Mouse (Mus musculus) monocyte, adult 5-6 weeks (primary cell): Measurements from ENCODE around the gene Khdc3. TPM values are rescaled to one million over a fixed set of nuclear protein-coding genes. Genes with fewer than 3 reads are reported as not detected.
"Not testable (repeated sequence)": the region's sequence is repeated elsewhere in the genome, so short reads cannot be mapped to it uniquely, and the experiment has no call there.

Experiments
- ATAC-seq: fragments of 153-309, 156-312 bp; replicated peaks from 2 replicates; pipeline ENCODE4 v1.8.0; 2017; ENCODE audit warnings: mild to moderate bottlenecking; ENCODE audit not compliant: low TSS enrichment, insufficient number of reproducible peaks, severe bottlenecking, poor library complexity, low FRiP score
- total RNA-seq: library from RNA; stranded (forward); fragments of 200-1000, 200-491, 200-594 nt; gene quantifications from 3 replicates; pipeline ENCODE4 v1.2.3, GENCODE M21; 2017

Khdc3 gene
- total RNA-seq, 1 experiment from 2014 or later = not detected

DNA sequence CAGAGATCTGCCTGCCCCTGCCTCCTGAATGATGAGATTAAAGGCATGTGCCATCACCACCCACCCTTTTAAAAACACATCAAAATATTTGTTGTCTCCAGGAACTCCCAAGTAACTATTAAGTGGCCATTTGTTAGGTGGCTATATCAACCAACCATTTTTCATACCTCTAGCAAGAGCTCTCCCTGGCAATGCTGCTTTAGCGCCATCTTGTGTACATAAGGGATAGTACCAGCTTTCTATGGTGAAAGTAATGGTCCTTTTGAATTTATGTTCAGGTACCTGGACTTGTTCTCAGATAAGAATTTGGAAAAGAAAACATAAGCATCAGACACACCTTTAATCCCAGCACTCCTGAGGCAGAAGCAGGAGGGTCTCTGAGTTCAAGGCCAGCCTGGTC is 9.9 kb upstream of the Khdc3 start:
- ATAC-seq = 0 out of 2 replicates have a peak, but pooled peaks have one; percentile 32

DNA sequence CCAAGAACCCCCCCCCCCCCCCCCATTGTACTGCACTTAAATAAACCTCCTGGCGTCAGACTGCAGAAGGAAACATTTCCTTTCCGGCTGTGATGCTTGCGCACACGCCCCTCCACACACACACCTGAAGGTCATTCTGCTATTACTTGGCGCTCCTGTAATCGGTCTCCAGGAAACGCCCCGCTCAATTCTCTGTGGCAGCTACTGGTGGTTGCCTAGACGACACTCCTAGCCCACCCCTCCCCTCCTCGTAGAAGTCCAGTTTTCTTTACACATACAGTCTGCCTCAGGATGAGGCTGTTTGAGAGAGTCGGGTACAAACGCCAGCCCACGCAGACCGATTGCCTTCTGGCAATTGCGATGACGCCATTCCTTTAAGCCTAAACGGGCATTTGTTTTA is 7.1 kb upstream of the Khdc3 start:
- no peak for ATAC-seq

DNA sequence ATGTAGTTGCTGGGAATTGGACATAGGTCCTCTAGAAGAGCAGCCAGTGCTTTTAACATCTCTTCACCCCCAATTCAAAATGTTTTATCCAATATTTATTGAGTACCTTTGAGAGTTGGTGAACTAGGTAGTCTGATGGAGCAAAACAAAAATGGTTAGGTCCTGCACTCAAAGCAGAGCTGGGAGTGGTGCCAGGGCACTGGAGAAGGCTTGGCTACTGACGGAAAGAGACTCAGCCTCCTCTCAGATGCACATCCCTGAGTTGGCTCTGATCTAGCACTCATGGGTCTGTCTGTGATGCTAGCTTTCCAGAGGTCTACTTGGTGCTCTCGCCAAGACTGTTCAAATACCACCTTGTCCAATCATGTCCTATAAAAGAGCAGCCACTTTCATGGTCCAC is 3.7 kb upstream of the Khdc3 start:
- no peak for ATAC-seq

DNA sequence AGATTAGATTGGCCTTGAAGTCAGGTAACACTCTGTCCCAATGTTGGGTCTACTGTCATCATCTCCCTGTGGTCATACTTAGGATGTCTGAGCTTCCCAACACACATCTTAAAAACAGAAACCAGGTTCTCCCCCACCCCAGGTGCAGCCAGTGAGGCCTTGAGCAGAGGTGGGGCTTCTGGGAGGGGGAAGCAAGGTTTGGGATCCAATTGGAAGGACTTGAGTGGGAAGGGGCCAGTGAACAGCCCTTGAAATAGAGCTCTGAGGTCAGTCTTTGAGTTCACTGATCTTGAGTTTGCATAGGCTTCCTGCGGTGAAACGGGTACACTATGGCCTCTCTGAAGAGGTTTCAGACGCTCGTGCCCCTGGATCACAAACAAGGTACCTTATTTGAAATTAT is 545 bp downstream of the Khdc3 start, which contains the start of gene Gm20509:
Gm20509 (plus strand) TSS at position 290 of the 400 bp plus-strand sequence.
- ATAC-seq = no peak

DNA sequence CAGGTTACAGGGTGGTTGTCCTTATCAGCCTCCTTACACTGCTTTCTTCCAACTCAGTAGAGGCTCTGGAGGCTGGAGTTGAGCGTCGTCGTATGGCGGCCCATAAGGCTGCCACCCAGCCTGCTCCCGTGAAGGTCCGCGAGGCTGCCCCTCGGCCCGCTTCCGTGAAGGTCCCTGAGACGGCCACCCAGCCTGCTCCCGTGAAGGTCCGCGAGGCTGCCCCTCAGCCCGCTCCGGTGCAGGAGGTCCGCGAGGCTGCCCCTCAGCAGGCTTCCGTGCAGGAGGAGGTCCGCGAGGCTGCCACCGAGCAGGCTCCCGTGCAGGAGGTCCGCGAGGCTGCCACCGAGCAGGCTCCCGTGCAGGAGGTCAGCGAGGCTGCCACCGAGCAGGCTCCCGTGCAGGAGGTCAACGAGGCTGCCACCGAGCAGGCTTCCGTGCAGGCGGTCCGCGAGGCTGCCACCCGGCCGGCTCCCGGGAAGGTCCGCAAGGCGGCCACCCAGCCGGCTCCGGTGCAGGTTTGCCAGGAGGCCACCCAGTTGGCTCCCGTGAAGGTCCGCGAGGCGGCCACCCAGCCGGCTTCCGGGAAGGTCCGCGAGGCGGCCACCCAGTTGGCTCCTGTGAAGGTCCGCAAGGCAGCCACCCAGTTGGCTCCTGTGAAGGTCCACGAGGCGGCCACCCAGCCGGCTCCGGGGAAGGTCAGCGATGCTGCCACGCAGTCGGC is 1.7 kb downstream of the Khdc3 start:
- no peak for ATAC-seq

DNA sequence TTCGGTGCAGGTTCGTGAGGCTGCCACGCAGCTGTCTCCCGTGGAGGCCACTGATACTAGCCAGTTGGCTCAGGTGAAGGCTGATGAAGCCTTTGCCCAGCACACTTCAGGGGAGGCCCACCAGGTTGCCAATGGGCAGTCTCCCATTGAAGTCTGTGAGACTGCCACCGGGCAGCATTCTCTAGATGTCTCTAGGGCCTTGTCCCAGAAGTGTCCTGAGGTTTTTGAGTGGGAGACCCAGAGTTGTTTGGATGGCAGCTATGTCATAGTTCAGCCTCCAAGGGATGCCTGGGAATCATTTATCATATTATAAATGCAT is 2.2 kb downstream of the Khdc3 start:
- no peak for ATAC-seq

DNA sequence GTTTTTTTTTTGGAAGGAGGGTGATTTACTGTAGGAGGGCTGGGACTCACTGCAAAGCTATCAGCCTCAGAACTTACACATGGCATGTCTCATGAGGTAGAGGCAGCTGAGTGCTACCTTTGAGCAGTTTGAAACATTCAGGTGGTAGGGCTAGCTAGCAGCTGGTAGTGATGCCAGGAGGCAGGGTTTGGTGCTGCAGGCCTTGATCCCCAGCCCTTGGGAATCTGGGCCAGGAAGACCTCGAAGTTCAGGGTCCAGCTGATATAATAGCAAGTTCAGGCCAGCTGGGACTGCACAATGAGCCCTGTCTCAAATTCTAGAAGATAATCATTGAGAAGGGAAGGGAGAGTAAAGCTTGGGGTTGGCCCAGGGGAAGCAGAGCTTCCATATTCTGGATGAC is 3.5 kb downstream of the Khdc3 start:
- no peak for ATAC-seq

DNA sequence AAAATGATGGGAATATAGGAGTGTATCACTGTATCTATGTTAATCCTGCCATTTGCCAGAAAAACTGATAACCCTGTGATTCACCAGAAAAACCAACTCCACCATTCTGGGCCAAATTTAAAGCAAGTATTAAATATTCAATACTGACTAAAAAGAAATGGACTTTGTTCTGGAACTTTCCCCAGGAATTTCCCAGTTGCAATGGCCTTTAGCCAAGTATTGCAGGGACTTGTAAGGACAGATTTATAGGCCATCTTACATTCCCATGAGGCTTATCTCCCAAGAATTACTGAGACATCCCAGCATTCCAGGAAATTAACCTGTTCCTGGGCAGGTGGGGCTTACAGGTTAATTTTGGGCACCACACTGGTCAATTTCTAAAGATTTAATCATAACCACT is 4.1 kb downstream of the Khdc3 start:
- ATAC-seq = no peak

DNA sequence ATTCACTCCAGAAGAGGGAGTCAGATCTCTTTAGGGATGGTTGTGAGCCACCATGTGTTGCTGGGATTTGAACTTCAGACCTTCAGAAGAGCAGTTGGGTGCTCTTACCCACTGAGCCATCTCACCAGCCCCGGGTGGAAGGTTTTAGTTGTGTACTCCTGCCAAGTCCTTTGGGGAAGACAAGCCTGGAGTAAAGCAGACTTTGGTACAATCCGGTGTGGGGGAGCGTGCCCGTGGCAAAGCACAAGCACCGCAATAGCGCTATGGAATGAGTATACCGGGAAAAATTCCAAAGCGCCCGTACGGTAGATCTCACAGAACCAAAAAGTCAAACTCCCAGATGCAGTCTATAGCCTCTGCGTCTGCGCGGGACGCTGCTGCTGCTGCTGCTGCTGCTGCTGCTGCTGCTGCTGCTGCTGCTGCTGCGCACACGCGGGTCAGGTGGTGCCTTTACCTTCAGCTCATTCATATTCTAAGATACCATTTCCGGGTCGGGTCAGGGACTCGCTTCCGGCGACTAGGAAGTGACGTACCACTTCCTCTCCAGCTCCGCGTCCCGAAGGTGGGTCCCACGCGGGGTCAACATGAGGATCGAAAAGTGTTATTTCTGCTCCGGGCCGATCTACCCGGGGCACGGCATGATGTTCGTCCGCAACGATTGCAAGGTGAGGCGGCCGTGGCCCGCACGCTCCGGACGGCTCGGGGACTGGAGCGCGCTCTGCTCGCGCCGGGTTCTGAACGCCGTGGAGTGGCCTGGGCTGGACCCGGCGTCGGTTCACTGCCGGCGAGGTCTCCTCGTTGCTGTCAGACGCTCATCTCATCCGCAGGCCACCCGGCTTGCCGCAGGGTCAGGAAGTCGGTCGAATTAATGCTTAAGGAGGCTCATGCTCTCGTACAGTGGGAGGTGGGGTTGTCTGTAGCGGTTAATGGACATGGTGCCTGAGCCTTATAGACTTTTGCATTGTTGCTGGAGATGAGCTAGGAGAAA is 11.6 kb downstream of the Khdc3 start, which contains the start of gene Rsl24d1:
Rsl24d1 (plus strand) TSS at position 508 of the 988 bp plus-strand sequence.
- peak; percentile 96 for ATAC-seq

DNA sequence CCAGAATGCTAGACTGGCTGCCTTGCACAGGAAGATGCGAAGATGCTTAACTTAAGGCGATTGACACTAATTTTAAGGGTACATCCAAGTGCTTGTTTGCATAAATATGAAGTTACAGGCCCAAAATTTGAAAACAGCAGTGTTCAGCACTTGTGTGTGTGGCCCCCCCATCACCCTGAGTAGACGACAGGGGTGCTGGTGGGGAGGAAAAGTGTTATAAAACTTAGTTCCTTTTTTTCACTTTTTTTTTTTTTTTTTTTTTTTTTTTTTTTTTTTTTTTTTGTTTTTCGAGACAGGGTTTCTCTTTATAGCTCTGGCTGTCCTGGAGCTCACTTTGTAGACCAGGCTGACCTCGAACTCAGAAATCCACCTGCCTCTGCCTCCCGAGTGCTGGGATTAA is 15.1 kb downstream of the Khdc3 start:
- not testable (repeated sequence) for ATAC-seq

DNA sequence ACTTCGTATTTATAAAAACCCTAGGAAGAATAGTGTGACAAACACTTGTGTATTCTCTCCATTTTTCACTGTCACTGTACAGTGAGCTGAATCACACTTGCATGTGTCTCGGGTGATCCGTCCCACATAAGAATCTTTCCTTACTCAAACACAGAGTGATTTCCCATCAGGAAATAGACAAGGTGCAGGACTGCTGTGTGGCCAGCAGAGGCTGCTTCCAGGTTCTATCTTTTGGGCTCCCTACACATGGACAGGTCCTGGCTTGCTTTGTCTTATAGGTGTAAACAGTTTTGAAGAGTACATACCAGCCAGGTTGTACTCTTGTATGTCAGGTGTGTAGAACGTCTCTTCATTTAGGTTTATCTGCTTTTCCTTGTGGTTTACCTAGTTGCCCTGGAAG is 16.4 kb downstream of the Khdc3 start:
- no peak for ATAC-seq

DNA sequence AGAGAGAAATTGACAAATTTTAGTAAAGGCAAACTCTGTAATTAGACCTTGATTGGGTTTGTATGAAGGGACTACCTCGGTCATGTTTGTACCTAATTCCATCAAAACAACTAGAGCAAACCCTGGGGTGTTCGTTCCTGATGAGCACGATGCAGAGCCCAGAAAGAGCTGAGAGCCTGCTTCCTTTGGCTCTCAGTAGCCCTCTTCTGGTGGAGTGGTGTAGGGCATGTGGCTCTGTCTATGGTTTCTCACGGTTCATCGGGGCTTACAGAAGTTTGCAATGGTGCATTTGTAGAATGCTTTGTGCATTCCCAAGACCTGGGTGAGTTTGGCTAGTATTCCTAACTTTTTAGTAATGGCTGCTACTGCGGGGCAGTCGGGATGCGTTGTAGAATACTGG is 20.1 kb downstream of the Khdc3 start:
- no peak for ATAC-seq

DNA sequence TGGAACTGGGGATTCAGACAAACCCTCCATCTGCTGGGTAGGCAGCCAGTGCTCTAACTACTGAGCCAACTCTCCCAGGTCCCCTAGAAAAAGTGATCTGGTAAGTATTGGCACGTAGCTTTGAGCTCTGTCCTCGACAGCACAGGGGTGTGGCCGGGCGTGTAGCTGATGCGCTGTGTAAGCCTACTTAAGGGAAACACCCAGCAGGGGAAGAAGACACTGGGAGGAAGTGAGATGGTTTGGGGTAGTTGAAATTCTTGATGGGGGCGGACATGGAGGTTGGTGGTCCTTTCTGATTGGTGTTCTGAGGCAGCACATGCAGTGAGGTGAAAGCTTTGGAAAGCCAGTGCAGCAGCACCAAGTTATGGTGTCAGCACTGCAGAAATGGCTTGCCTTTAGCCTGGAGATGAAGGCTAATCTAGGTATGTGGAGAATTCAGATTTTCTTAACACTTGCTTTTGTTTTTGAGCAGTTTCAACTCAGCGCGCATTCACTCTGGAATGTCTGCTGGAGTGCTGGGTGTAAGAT is 23.5 kb downstream of the Khdc3 start:
- ATAC-seq = peak; percentile 74

DNA sequence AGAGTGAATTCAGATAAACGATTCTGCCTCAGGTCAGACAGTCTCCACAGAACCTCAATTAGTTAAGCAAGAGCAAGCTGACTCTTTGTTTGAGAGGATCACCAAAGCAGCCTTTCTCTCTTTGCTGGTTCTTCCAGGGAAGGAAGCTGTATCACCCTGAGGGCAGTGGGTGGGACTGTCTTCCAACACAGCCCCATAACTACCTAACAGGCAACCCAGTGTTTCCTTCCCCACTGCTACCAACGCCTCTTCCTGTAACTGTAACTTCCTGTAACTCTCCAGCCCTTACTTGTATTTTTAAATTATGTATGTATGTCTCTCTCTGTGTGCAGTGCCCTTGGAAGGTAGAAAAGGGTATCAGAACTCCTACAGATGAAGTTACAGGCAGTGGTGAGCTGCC is 25.8 kb downstream of the Khdc3 start:
- ATAC-seq = no peak

DNA sequence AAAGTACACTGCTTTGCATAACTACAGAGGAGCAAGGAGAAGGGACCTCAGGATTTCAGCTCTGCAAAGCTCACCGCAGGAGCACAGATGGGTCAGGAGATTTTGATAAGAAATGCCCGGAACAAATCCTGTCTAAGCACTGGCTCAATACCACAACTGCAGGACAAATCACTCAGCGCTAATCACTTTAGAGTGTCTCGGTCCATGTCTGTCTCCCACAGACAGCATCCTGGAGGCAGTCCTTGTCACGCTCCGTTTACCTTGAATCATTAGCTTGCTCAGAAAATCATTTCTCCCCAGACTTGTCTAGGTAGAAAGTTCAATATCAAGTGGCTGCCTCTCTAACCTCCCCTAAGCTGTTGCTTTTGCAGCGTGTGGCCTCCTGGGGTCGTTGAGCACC is 28.2 kb downstream of the Khdc3 start:
- ATAC-seq = no peak

DNA sequence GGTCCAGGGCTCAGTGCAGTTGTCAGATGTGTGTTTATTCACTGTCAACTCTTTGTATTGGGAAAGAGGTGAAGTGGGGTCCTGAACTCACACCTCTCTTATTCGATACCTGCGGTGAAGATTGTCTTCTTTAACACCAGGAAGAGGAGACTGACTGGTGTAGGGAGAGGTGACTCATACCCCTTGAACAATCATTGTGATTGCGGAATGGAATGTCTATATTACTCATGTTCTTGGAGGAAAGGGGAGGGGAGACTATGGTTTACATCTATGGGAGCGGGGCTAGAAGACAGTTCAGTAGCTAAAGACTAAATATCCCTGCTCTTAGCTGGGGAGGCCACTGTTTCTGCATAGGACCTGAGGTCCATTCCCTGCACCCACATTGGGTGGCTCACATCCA is 28.9 kb downstream of the Khdc3 start:
- ATAC-seq = no peak

DNA sequence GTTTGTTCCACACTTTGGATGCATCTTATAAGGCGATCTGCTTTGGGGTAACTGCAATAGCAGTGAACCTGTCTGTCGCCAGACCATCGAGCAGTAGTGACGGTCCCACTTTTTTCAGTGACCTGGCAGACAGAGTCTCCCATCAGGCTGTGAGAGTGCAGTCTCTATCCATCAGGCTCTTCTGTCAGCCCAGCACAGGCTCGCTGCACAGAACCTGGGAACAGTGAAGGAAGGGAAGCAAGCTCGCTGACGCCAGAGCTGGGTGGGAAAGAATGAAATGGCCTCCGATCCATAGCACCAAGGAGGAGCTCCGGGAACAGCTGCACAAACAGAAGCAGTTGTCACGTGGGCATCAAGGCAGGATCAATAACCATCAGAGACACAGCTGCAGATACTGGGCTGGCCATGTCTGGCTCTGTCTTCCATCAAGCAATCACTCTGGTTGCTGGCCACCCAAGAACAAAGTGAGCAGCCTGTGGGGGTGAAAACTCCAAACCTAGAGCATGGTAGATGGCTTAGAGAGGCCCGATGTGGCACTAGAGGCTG is 35.8 kb downstream of the Khdc3 start:
- no peak for ATAC-seq
